Mouse (Mus musculus) testis, adult 2 months (tissue): ENCODE results near the gene Samd1. TPM values are rescaled to one million over a fixed set of nuclear protein-coding genes. Genes with fewer than 3 reads are reported as not detected.
A peak's percentile ranks its signal among the peaks of the same experiment; 100 is the strongest.

Source experiments
- H3K27ac ChIP-seq: fragments of 200-500 bp; 2 replicates; pipeline ENCODE4 v1.5.1; 2012; ENCODE audit warnings: low read depth, low read length; ENCODE audit not compliant: control insufficient read depth, insufficient read depth
- H3K27me3 ChIP-seq: fragments of 200-500 bp; 2 replicates; pipeline ENCODE4 v1.6.1; 2012; ENCODE audit warnings: mild to moderate bottlenecking, low read length, moderate library complexity; ENCODE audit not compliant: control insufficient read depth, insufficient read depth
- H3K36me3 ChIP-seq: fragments of 200-500 bp; 2 replicates; pipeline ENCODE4 v1.6.1; 2012; ENCODE audit warnings: mild to moderate bottlenecking, low read length; ENCODE audit not compliant: control insufficient read depth, insufficient read depth
- H3K4me1 ChIP-seq: fragments of 200-500 bp; 2 replicates; pipeline ENCODE4 v1.6.1; 2012; ENCODE audit warnings: low read length; ENCODE audit not compliant: control insufficient read depth, insufficient read depth
- H3K4me3 ChIP-seq: fragments of 200-500 bp; 2 replicates; pipeline ENCODE4 v1.5.1; 2012; ENCODE audit warnings: low read depth, mild to moderate bottlenecking, low read length, moderate library complexity, mixed read lengths; ENCODE audit not compliant: control insufficient read depth
- CTCF ChIP-seq: fragments of 200-500 bp; IDR thresholded peaks from 2 replicates; pipeline ENCODE4 v1.5.1; 2012; ENCODE audit warnings: low read depth, mild to moderate bottlenecking, inconsistent platforms, low read length, moderate library complexity; ENCODE audit not compliant: control insufficient read depth, insufficient read depth, insufficient replicate concordance
- POLR2A ChIP-seq: fragments of 200-500 bp; IDR thresholded peaks from 2 replicates; pipeline ENCODE4 v1.6.1; 2012; ENCODE audit warnings: low read depth, mild to moderate bottlenecking, inconsistent platforms, low read length, moderate library complexity; ENCODE audit not compliant: control insufficient read depth
- polyA plus RNA-seq: library from polyadenylated mRNA; depleted of rRNA; stranded (reverse); fragments of >200 nt; gene quantifications from 2 replicates; pipeline ENCODE4 v1.2.3, GENCODE M21; 2012

Samd1 gene
- polyA plus RNA-seq, 1 experiment: 15.3 TPM

- Histone ChIP-seq H3K27me3 (no peaks in the 10 kb centered on the region), H3K4me1 (no peaks in the 10 kb centered on the region), H3K36me3 (peaks cover 6% of the 10 kb centered on the region), H3K27ac (no peak overlapping the region), H3K4me3 (no peak overlapping the region)
- no peak for TF ChIP-seq CTCF
Observed at GRCm38 (mm10) chr8:83989243-83989642, 8.2 kb upstream of the Samd1 start.

- Histone ChIP-seq H3K27me3 (no peaks in the 10 kb centered on the region), H3K36me3 (peaks cover 6% of the 10 kb centered on the region)
- TF ChIP-seq CTCF (no peak), POLR2A (no peak)
Observed at GRCm38 (mm10) chr8:83990170-83990569, 7.3 kb upstream of the Samd1 start.

GRCm38 (mm10) chr8:83992488-83992887 is 5.0 kb upstream of the Samd1 start:
- Histone ChIP-seq H3K4me3 (no peak overlapping the region), H3K27ac (no peak overlapping the region), H3K27me3 (no peaks in the 10 kb centered on the region), H3K36me3 (peaks cover 5% of the 10 kb centered on the region), H3K4me1 (peaks cover 9% of the 10 kb centered on the region)
- TF ChIP-seq CTCF: no peak
- TF ChIP-seq POLR2A: no peak

More at GRCm38 (mm10) chr8:83990170-83990569, 7.3 kb upstream of the Samd1 start:
- no peaks in the 10 kb centered on the region for H3K4me1 ChIP-seq
- H3K27ac ChIP-seq: no peak overlapping the region
- H3K4me3 ChIP-seq: no peak overlapping the region

- H3K4me3 ChIP-seq: no peak overlapping the region
- H3K27me3 ChIP-seq: no peaks in the 10 kb centered on the region
- H3K27ac ChIP-seq: no peak overlapping the region
- TF ChIP-seq POLR2A: no peak
- no peak for TF ChIP-seq CTCF
- H3K4me1 ChIP-seq: peaks cover 17% of the 10 kb centered on the region
- peaks cover 5% of the 10 kb centered on the region for H3K36me3 ChIP-seq
Observed at GRCm38 (mm10) chr8:83994030-83994429, 3.4 kb upstream of the Samd1 start.

- Histone ChIP-seq H3K36me3 (peaks cover 5% of the 10 kb centered on the region), H3K4me1 (peaks cover 21% of the 10 kb centered on the region), H3K27ac (no peak overlapping the region), H3K27me3 (no peaks in the 10 kb centered on the region), H3K4me3 (no peak overlapping the region)
- no peak for TF ChIP-seq POLR2A
- no peak for TF ChIP-seq CTCF
Observed at GRCm38 (mm10) chr8:83995973-83996372, 1.5 kb upstream of the Samd1 start.

- H3K4me3 ChIP-seq: peak overlapping the region; percentile 89
- H3K36me3 ChIP-seq: no peaks in the 10 kb centered on the region; the same call in 1 of the 2 replicates
- no peaks in the 10 kb centered on the region for H3K27me3 ChIP-seq
- peaks cover 30% of the 10 kb centered on the region for H3K4me1 ChIP-seq
- no peak for TF ChIP-seq CTCF
- TF ChIP-seq POLR2A: peak; percentile 67
- peak overlapping the region; percentile 75 for H3K27ac ChIP-seq
Observed at GRCm38 (mm10) chr8:83996567-83997505, 636 bp upstream of the Samd1 start.

- no peaks in the 10 kb centered on the region for H3K27me3 ChIP-seq
- TF ChIP-seq CTCF (no peak), POLR2A (no peak)
- peak overlapping the region; percentile 85 for H3K4me3 ChIP-seq
- H3K27ac ChIP-seq: peak overlapping the region; percentile 36
- no peaks in the 10 kb centered on the region for H3K36me3 ChIP-seq
- H3K4me1 ChIP-seq: peaks cover 40% of the 10 kb centered on the region
Observed at GRCm38 (mm10) chr8:83998231-83999056, 972 bp downstream of the Samd1 start.
